Mouse (Mus musculus): ENCODE data around the gene Rhoh.

GRCm38 (mm10) chr5:65910398-65910797 is 49.4 kb downstream of the Rhoh start:
- TF ChIP-seq CTCF (IDR thresholded peaks at IDR 0.05; ENCODE audit: borderline replicate concordance, control insufficient read depth, extremely low read depth, insufficient read depth, low read length, poor library complexity) (0 out of 2 replicates have a peak, but pooled peaks have one; percentile 36), POLR2A (IDR thresholded peaks at IDR 0.05; ENCODE audit: control insufficient read depth, extremely low read depth, insufficient read depth, low read length, poor library complexity) (peak; percentile 77; the same call in 1 of the 2 replicates)
